Comparison of ENCODE assay signal across 10 mouse cellular contexts in the genomic region with DNA sequence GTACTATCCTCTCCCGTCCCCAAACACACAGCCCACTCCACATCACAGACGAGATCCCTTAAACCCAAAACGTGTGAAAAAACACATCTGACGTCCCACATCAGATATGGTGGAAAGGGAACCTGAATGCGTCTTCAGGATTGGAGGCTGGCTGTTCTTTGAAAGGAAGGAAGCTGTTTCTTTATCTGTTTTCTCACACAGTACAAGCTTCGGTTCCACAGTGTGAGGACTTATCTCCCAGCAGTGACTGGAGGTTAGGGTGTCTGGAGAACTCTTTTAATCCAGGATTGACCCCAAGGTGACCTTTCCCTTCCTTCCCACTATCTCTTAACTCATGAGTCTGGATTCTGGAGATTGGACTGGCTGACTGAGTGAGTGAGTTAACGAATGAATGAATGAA.
DNase-seq lines count a peak whose midpoint lies in the region; ATAC-seq and TF ChIP-seq lines count a peak whose summit lies in the region.
"Had no signal": no experiment of that assay in that cellular context is flagged by ENCODE, and none has a peak within 500 bp of the region (broad histone marks: within the 10 kb centered on the region; RNA-seq: fewer than 3 reads in every experiment).

No protein-coding gene starts in this region.

- peaks cover 54% of the 10 kb centered on the region for H3K4me1 ChIP-seq in heart, embryonic 12.5 days (replicated peaks)
- peaks cover 34% of the 10 kb centered on the region for H3K4me1 ChIP-seq in lung, embryonic 16.5 days (replicated peaks; ENCODE audit: control insufficient read depth, insufficient read depth, low read length)
- peaks cover 16% of the 10 kb centered on the region for H3K4me1 ChIP-seq in heart, postnatal 0 days (ENCODE audit: control insufficient read depth, insufficient read depth)
- H3K4me1 ChIP-seq in stomach, embryonic 15.5 days: peaks cover 27% of the 10 kb centered on the region
- H3K4me1 ChIP-seq in forebrain, embryonic 16.5 days (replicated peaks; ENCODE audit: control insufficient read depth, insufficient read depth, low read length): peaks cover 10% of the 10 kb centered on the region

- H3K9me3 ChIP-seq in heart, embryonic 12.5 days (replicated peaks): no peaks in the 10 kb centered on the region
- no peaks in the 10 kb centered on the region for H3K9me3 ChIP-seq in lung, embryonic 16.5 days (ENCODE audit: control insufficient read depth, low read length)
- H3K9me3 ChIP-seq in heart, postnatal 0 days (replicated peaks; ENCODE audit: control insufficient read depth, low read length): no peaks in the 10 kb centered on the region
- no peaks in the 10 kb centered on the region for H3K9me3 ChIP-seq in stomach, embryonic 15.5 days
- H3K9me3 ChIP-seq in forebrain, embryonic 16.5 days (ENCODE audit: control insufficient read depth, low read length): no peaks in the 10 kb centered on the region

- WGBS in heart, embryonic 12.5 days: 9% methylated on average over 7 of the region's 7 CpGs
- WGBS in lung, embryonic 16.5 days: 40% methylated on average over 7 of the region's 7 CpGs
- 40% methylated on average over 7 of the region's 7 CpGs for WGBS in heart, postnatal 0 days
- WGBS in stomach, embryonic 15.5 days: 54% methylated on average over 7 of the region's 7 CpGs
- WGBS in forebrain, embryonic 16.5 days: 69% methylated on average over 7 of the region's 7 CpGs

- H3K27ac ChIP-seq in heart, embryonic 12.5 days (ENCODE audit: poor library complexity, severe bottlenecking): peak overlapping the region; percentile 76
- H3K27ac ChIP-seq in lung, embryonic 16.5 days (ENCODE audit: low read length): peak overlapping the region; percentile 58
- peak overlapping the region; percentile 64 for H3K27ac ChIP-seq in heart, postnatal 0 days (ENCODE audit: low read depth)
- H3K27ac ChIP-seq in stomach, embryonic 15.5 days: peak overlapping the region; percentile 37
- H3K27ac ChIP-seq in forebrain, embryonic 16.5 days (ENCODE audit: low read length): no peak overlapping the region
- H3K27ac ChIP-seq: layer of hippocampus, adult 2 months had no signal

- H3K9ac ChIP-seq in heart, embryonic 12.5 days: no peak overlapping the region
- no peak overlapping the region for H3K9ac ChIP-seq in lung, embryonic 16.5 days (ENCODE audit: low read length)
- no peak overlapping the region for H3K9ac ChIP-seq in heart, postnatal 0 days (replicated peaks; ENCODE audit: low read depth, low read length)
- H3K9ac ChIP-seq in stomach, embryonic 15.5 days: no peak overlapping the region
- H3K9ac ChIP-seq in forebrain, embryonic 16.5 days (replicated peaks; ENCODE audit: low read depth, low read length): no peak overlapping the region

- no peak for ATAC-seq in heart, embryonic 12.5 days (ENCODE audit: insufficient number of reproducible peaks, low FRiP score)
- ATAC-seq in lung, embryonic 16.5 days (ENCODE audit: low read depth): no peak
- no peak for ATAC-seq in heart, postnatal 0 days (ENCODE audit: insufficient read depth, low read depth)
- ATAC-seq in stomach, embryonic 15.5 days (ENCODE audit: insufficient read depth, low FRiP score, low read depth): no peak
- ATAC-seq in forebrain, embryonic 16.5 days: no peak

- no peak for TF ChIP-seq CTCF in heart, postnatal 0 days (IDR thresholded peaks at IDR 0.05; ENCODE audit: low read depth)

- no peak overlapping the region for H3K4me3 ChIP-seq in heart, embryonic 12.5 days
- H3K4me3 ChIP-seq in lung, embryonic 16.5 days (ENCODE audit: low read length): no peak overlapping the region
- no peak overlapping the region for H3K4me3 ChIP-seq in heart, postnatal 0 days (ENCODE audit: low read depth, low read length)
- no peak overlapping the region for H3K4me3 ChIP-seq in stomach, embryonic 15.5 days (replicated peaks)
- no peak overlapping the region for H3K4me3 ChIP-seq in forebrain, embryonic 16.5 days (replicated peaks; ENCODE audit: low read length)
- H3K4me3 ChIP-seq: layer of hippocampus, adult 2 months had no signal

- no peak for DNase-seq in heart, postnatal 36 days
- DNase-seq in lung, postnatal 4 days: no peak
- no peak for DNase-seq in heart, postnatal 0 days (ENCODE audit: low spot score)
- DNase-seq in thymus, postnatal 4 days: no peak
- DNase-seq: cerebellum, postnatal 25 days had no signal

- no peak overlapping the region for H3K4me2 ChIP-seq in heart, embryonic 12.5 days
- H3K4me2 ChIP-seq in lung, embryonic 16.5 days (ENCODE audit: low read depth, low read length): no peak overlapping the region
- H3K4me2 ChIP-seq in heart, postnatal 0 days (ENCODE audit: low read depth, low read length): no peak overlapping the region
- no peak overlapping the region for H3K4me2 ChIP-seq in stomach, embryonic 15.5 days
- H3K4me2 ChIP-seq in forebrain, embryonic 16.5 days (ENCODE audit: low read length): no peak overlapping the region

- intact Hi-C loops in heart, postnatal 36 days (cut with DNase I): loop anchor here (2.0 kb wide), 1 partner anchor 55 kb away; no protein-coding TSS in a partner anchor

- no peaks in the 10 kb centered on the region for H3K36me3 ChIP-seq in heart, embryonic 12.5 days
- no peaks in the 10 kb centered on the region for H3K36me3 ChIP-seq in lung, embryonic 16.5 days (ENCODE audit: control insufficient read depth, insufficient read depth, low read length)
- H3K36me3 ChIP-seq in heart, postnatal 0 days (replicated peaks; ENCODE audit: control insufficient read depth, insufficient read depth, low read length): no peaks in the 10 kb centered on the region
- H3K36me3 ChIP-seq in stomach, embryonic 15.5 days: no peaks in the 10 kb centered on the region
- H3K36me3 ChIP-seq in forebrain, embryonic 16.5 days (ENCODE audit: control insufficient read depth, insufficient read depth): no peaks in the 10 kb centered on the region

- H3K27me3 ChIP-seq in heart, embryonic 12.5 days (replicated peaks): no peaks in the 10 kb centered on the region
- no peaks in the 10 kb centered on the region for H3K27me3 ChIP-seq in lung, embryonic 16.5 days (ENCODE audit: control insufficient read depth, insufficient read depth, low read depth, low read length)
- no peaks in the 10 kb centered on the region for H3K27me3 ChIP-seq in heart, postnatal 0 days (ENCODE audit: control insufficient read depth, insufficient read depth, low read length)
- H3K27me3 ChIP-seq in stomach, embryonic 15.5 days (replicated peaks): no peaks in the 10 kb centered on the region
- no peaks in the 10 kb centered on the region for H3K27me3 ChIP-seq in forebrain, embryonic 16.5 days (replicated peaks; ENCODE audit: control insufficient read depth, insufficient read depth, low read length)

- no peak for TF ChIP-seq EP300 in heart, postnatal 0 days (IDR thresholded peaks at IDR 0.05; ENCODE audit: low read depth)
